Mouse (Mus musculus) midbrain, embryonic 16.5 days (tissue): ENCODE measurements around the gene Thsd7a. TPM values are rescaled to one million over a fixed set of nuclear protein-coding genes. Genes with fewer than 3 reads are reported as not detected.

Experiments used
- ATAC-seq: fragments of 200-750 bp; cut with Nextera tagmentation; 2 replicates; pipeline ENCODE4 v1.8.0; 2017; ENCODE audit warnings: moderate TSS enrichment
- H3K27ac ChIP-seq: fragments of 300-500 bp; sonication (generic); 2 replicates; pipeline ENCODE4 v1.5.1; 2014; ENCODE audit warnings: mild to moderate bottlenecking, low read length, mixed read lengths
- H3K27me3 ChIP-seq: fragments of 300-500 bp; sonication (generic); 2 replicates; pipeline ENCODE4 v1.6.1; 2014; ENCODE audit warnings: low read depth, low read length, mixed read lengths; ENCODE audit not compliant: control insufficient read depth, insufficient read depth
- H3K36me3 ChIP-seq: fragments of 300-500 bp; sonication (generic); 2 replicates; pipeline ENCODE4 v1.6.1; 2014; ENCODE audit warnings: mild to moderate bottlenecking, low read length, moderate library complexity, mixed read lengths; ENCODE audit not compliant: control insufficient read depth, insufficient read depth
- H3K4me1 ChIP-seq: fragments of 300-500 bp; sonication (generic); 2 replicates; pipeline ENCODE4 v1.6.1; 2014; ENCODE audit warnings: mild to moderate bottlenecking, low read length, mixed read lengths; ENCODE audit not compliant: control insufficient read depth, insufficient read depth
- H3K4me2 ChIP-seq: fragments of 300-500 bp; sonication (generic); 2 replicates; pipeline ENCODE4 v1.6.1; 2014; ENCODE audit warnings: mild to moderate bottlenecking, low read length, mixed read lengths
- H3K4me3 ChIP-seq: fragments of 300-500 bp; sonication (generic); 2 replicates; pipeline ENCODE4 v1.5.1; 2014; ENCODE audit warnings: low read depth, mild to moderate bottlenecking, low read length, moderate library complexity, mixed read lengths
- H3K9ac ChIP-seq: fragments of 300-500 bp; sonication (generic); 2 replicates; pipeline ENCODE4 v1.6.1; 2014; ENCODE audit warnings: low read depth, low read length, mixed read lengths
- H3K9me3 ChIP-seq: fragments of 300-500 bp; sonication (generic); replicated peaks from 2 replicates; pipeline ENCODE4 v1.6.1; 2014; ENCODE audit warnings: mild to moderate bottlenecking, low read length, mixed read lengths; ENCODE audit not compliant: control insufficient read depth, poor library complexity, severe bottlenecking
- WGBS: fragments of 180-500 bp; shearing (Covaris S2); extraction: QIAGEN DNeasy Blood & Tissue Kit; methylation state at CpG from one replicate; pipeline ENCODE4 v1.1.7; 2014; 5-methylcytosine and 5-hydroxymethylcytosine counted together
- polyA plus RNA-seq: library from polyadenylated mRNA; unstranded; fragments of >200 nt; fragmentation: Nextera tagmentation; extraction: Ambion mirVana; gene quantifications from 2 replicates; pipeline ENCODE4 v1.2.1, GENCODE M21; 2015

The Thsd7a gene
- polyA plus RNA-seq, 1 experiment from 2014 or later = 28.4 TPM

GRCm38 (mm10) chr6:12467339-12468124 lies 281.7 kb downstream of the Thsd7a start:
- Histone ChIP-seq H3K9ac (no peak overlapping the region), H3K4me2 (no peak overlapping the region), H3K9me3 (no peaks in the 10 kb centered on the region), H3K27ac (peak overlapping the region; percentile 33; the same call in 1 of the 2 replicates), H3K27me3 (no peaks in the 10 kb centered on the region), H3K4me3 (no peak overlapping the region), H3K36me3 (no peaks in the 10 kb centered on the region), H3K4me1 (no peaks in the 10 kb centered on the region)
- WGBS = 61% methylated on average over 7 of the region's 7 CpGs
- no peak for ATAC-seq

- Histone ChIP-seq H3K9me3 (no peaks in the 10 kb centered on the region), H3K36me3 (no peaks in the 10 kb centered on the region), H3K4me1 (no peaks in the 10 kb centered on the region), H3K27me3 (no peaks in the 10 kb centered on the region), H3K4me2 (no peak overlapping the region), H3K9ac (no peak overlapping the region), H3K27ac (no peak overlapping the region), H3K4me3 (no peak overlapping the region)
- 94% methylated on average over 4 of the region's 4 CpGs for WGBS
- ATAC-seq = no peak
These were observed 290.4 kb downstream of the Thsd7a start for GRCm38 (mm10) chr6:12458841-12459240.

GRCm38 (mm10) chr6:12457451-12457850 lies 291.8 kb downstream of the Thsd7a start:
- 95% methylated on average over 1 of the region's 1 CpGs for WGBS
- Histone ChIP-seq H3K4me1 (no peaks in the 10 kb centered on the region), H3K9me3 (no peaks in the 10 kb centered on the region), H3K4me3 (no peak overlapping the region), H3K27ac (no peak overlapping the region), H3K4me2 (no peak overlapping the region), H3K27me3 (no peaks in the 10 kb centered on the region), H3K36me3 (no peaks in the 10 kb centered on the region), H3K9ac (no peak overlapping the region)
- no peak for ATAC-seq

- Histone ChIP-seq H3K9ac (no peak overlapping the region), H3K4me3 (no peak overlapping the region), H3K4me1 (no peaks in the 10 kb centered on the region), H3K27me3 (no peaks in the 10 kb centered on the region), H3K27ac (no peak overlapping the region), H3K36me3 (no peaks in the 10 kb centered on the region), H3K9me3 (no peaks in the 10 kb centered on the region), H3K4me2 (no peak overlapping the region)
- WGBS = 68% methylated on average over 1 of the region's 1 CpGs
- no peak for ATAC-seq
These were observed 294.2 kb downstream of the Thsd7a start for GRCm38 (mm10) chr6:12454876-12455485.

GRCm38 (mm10) chr6:12454132-12454531 lies 295.1 kb downstream of the Thsd7a start:
- Histone ChIP-seq H3K9ac (no peak overlapping the region), H3K4me1 (no peaks in the 10 kb centered on the region), H3K4me3 (no peak overlapping the region), H3K27ac (no peak overlapping the region), H3K27me3 (no peaks in the 10 kb centered on the region), H3K9me3 (no peaks in the 10 kb centered on the region), H3K36me3 (no peaks in the 10 kb centered on the region), H3K4me2 (no peak overlapping the region)
- 64% methylated on average over 3 of the region's 3 CpGs for WGBS
- ATAC-seq = no peak

- H3K27ac ChIP-seq = no peak overlapping the region
- H3K9me3 ChIP-seq = no peaks in the 10 kb centered on the region
- no peak overlapping the region for H3K9ac ChIP-seq
- WGBS = 89% methylated on average over 3 of the region's 3 CpGs
- H3K36me3 ChIP-seq = no peaks in the 10 kb centered on the region
- no peaks in the 10 kb centered on the region for H3K27me3 ChIP-seq
- ATAC-seq = no peak
- no peak overlapping the region for H3K4me2 ChIP-seq
- H3K4me3 ChIP-seq = no peak overlapping the region
- no peaks in the 10 kb centered on the region for H3K4me1 ChIP-seq
These were observed 300.4 kb downstream of the Thsd7a start for GRCm38 (mm10) chr6:12448851-12449250.

GRCm38 (mm10) chr6:12445486-12445885 lies 303.7 kb downstream of the Thsd7a start:
- no peak overlapping the region for H3K4me3 ChIP-seq
- no peaks in the 10 kb centered on the region for H3K4me1 ChIP-seq
- H3K27ac ChIP-seq = no peak overlapping the region
- H3K9me3 ChIP-seq = no peaks in the 10 kb centered on the region
- no peak overlapping the region for H3K9ac ChIP-seq
- WGBS = 100% methylated on average over 2 of the region's 2 CpGs
- H3K36me3 ChIP-seq = no peaks in the 10 kb centered on the region
- no peak for ATAC-seq
- no peak overlapping the region for H3K4me2 ChIP-seq
- no peaks in the 10 kb centered on the region for H3K27me3 ChIP-seq

GRCm38 (mm10) chr6:12439561-12439960 lies 309.6 kb downstream of the Thsd7a start:
- Histone ChIP-seq H3K27me3 (no peaks in the 10 kb centered on the region), H3K9ac (no peak overlapping the region), H3K4me3 (no peak overlapping the region), H3K36me3 (no peaks in the 10 kb centered on the region), H3K9me3 (no peaks in the 10 kb centered on the region), H3K4me1 (no peaks in the 10 kb centered on the region), H3K27ac (no peak overlapping the region), H3K4me2 (no peak overlapping the region)
- ATAC-seq = no peak

GRCm38 (mm10) chr6:12419070-12419469 lies 330.1 kb downstream of the Thsd7a start:
- no peak for ATAC-seq
- Histone ChIP-seq H3K9me3 (no peaks in the 10 kb centered on the region), H3K4me1 (no peaks in the 10 kb centered on the region), H3K27ac (no peak overlapping the region), H3K27me3 (no peaks in the 10 kb centered on the region), H3K36me3 (no peaks in the 10 kb centered on the region), H3K9ac (no peak overlapping the region), H3K4me2 (no peak overlapping the region), H3K4me3 (no peak overlapping the region)
- WGBS = 91% methylated on average over 10 of the region's 10 CpGs
